Mouse (Mus musculus) CH12.LX (cell line): Measurements from ENCODE around the gene Arhgef38.

ENCODE experiments used
- CTCF ChIP-seq, 2 experiments: IDR thresholded peaks in 1 of 2; conservative IDR thresholded peaks in 1 of 2; 2 replicates each; pipeline ENCODE4 v1.5.1; 2011 to 2012; ENCODE audit warnings: low read depth in 2 of 2, low read length in 2 of 2, improper control_type of control experiment in 1 of 2, inconsistent platforms in 1 of 2, mild to moderate bottlenecking in 1 of 2, moderate library complexity in 1 of 2
- EP300 ChIP-seq: IDR thresholded peaks from 2 replicates; pipeline ENCODE4 v1.6.1; 2011; ENCODE audit warnings: low read length, improper control_type of control experiment
- MAX ChIP-seq: IDR thresholded peaks from 2 replicates; pipeline ENCODE4 v1.6.1; 2011; ENCODE audit warnings: low read length, improper control_type of control experiment
- NELFE ChIP-seq: IDR thresholded peaks from 2 replicates; pipeline ENCODE4 v1.6.1; 2011; ENCODE audit warnings: low read depth, low read length, improper control_type of control experiment
- POLR2A ChIP-seq: IDR thresholded peaks from 2 replicates; pipeline ENCODE4 v1.6.1; 2011; ENCODE audit warnings: low read depth, mild to moderate bottlenecking, improper control_type of control experiment, low read length
- SIN3A ChIP-seq: IDR thresholded peaks from 2 replicates; pipeline ENCODE4 v1.6.1; 2012; ENCODE audit warnings: low read length, improper control_type of control experiment, inconsistent platforms
- TBP ChIP-seq: conservative IDR thresholded peaks from 2 replicates; pipeline ENCODE4 v1.6.1; 2011; ENCODE audit warnings: low read depth, low read length, improper control_type of control experiment
- TCF12 ChIP-seq: IDR thresholded peaks from 2 replicates; pipeline ENCODE4 v1.6.1; 2014; ENCODE audit warnings: low read depth, mild to moderate bottlenecking, inconsistent platforms, low read length, improper control_type of control experiment
- UBTF ChIP-seq: IDR thresholded peaks from 2 replicates; pipeline ENCODE4 v1.6.1; 2012; ENCODE audit warnings: low read depth, mild to moderate bottlenecking, inconsistent platforms, low read length, improper control_type of control experiment, moderate library complexity
- ZC3H11A ChIP-seq: IDR thresholded peaks from 2 replicates; pipeline ENCODE4 v1.6.1; 2012; ENCODE audit warnings: low read depth, mild to moderate bottlenecking, inconsistent platforms, low read length, improper control_type of control experiment
- ZKSCAN1 ChIP-seq: IDR thresholded peaks from 2 replicates; pipeline ENCODE4 v1.6.1; 2012; ENCODE audit warnings: low read depth, inconsistent platforms, low read length, improper control_type of control experiment, borderline replicate concordance

DNA sequence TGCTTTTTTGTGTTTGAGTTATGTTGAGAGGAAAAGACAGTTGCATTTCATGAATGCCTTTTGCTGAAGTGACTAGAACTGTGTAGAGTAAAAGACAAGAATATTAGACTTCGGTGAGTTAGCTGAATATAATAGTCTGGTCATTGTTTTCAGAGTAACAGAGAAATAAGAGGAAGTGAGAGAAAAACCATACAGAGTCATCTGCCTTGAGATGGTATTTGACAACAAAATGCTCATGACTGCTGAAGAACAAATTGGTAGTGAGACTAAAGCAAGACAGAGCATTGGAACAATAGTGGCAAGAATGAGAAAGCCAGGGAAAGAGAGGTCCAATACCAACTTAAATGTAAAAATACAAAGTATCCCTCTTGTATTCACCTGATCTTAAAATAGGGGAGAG, 141.8 kb downstream of the Arhgef38 start:
- no peak for TF ChIP-seq CTCF (conservative IDR thresholded peaks at IDR 0.05 in 1 of 2, IDR thresholded peaks at IDR 0.05 in 1 of 2; ENCODE audit: low read depth in 2 of 2, low read length in 2 of 2)
- no peak for TF ChIP-seq POLR2A
- TF ChIP-seq SIN3A = no peak
- TF ChIP-seq EP300 = peak; percentile 80
- no peak for TF ChIP-seq ZKSCAN1
- no peak for TF ChIP-seq ZC3H11A
- TF ChIP-seq TBP = 0 out of 2 replicates have a peak, but pooled peaks have one; percentile 28
- TF ChIP-seq UBTF = no peak
- TF ChIP-seq TCF12 = no peak
- TF ChIP-seq NELFE = no peak
- TF ChIP-seq MAX = no peak
